Mouse (Mus musculus): ENCODE data around the gene Phf21a. TPM values are rescaled to one million over a fixed set of nuclear protein-coding genes. Genes with fewer than 3 reads are reported as not detected.
"Not testable (repeated sequence)": the region's sequence is repeated elsewhere in the genome, so short reads cannot be mapped to it uniquely, and the experiment has no call there.

Gene Phf21a
- polyA plus RNA-seq, 1 experiment = 10.9 TPM

GRCm38 (mm10) chr2:92388891-92389641 lies 296.1 kb downstream of the Phf21a start:
- no peak for DNase-seq (ENCODE audit: low read depth, low spot score)
- 2% methylated on average over 62 of the region's 62 CpGs for WGBS

GRCm38 (mm10) chr2:92389645-92390044 lies 296.7 kb downstream of the Phf21a start:
- WGBS = 22% methylated on average over 10 of the region's 10 CpGs
- no peak for DNase-seq (ENCODE audit: low read depth, low spot score)

GRCm38 (mm10) chr2:92390206-92390930 lies 297.5 kb downstream of the Phf21a start:
- DNase-seq (ENCODE audit: low read depth, low spot score) = no peak
- WGBS = 68% methylated on average over 6 of the region's 6 CpGs

- 86% methylated on average over 8 of the region's 8 CpGs for WGBS
- no peak for DNase-seq (ENCODE audit: low read depth, low spot score)
These were observed 298.2 kb downstream of the Phf21a start for GRCm38 (mm10) chr2:92391116-92391515.

- no peak for DNase-seq (ENCODE audit: low read depth, low spot score)
- WGBS = 27% methylated on average over 11 of the region's 11 CpGs
These were observed 298.9 kb downstream of the Phf21a start for GRCm38 (mm10) chr2:92391703-92392317.

GRCm38 (mm10) chr2:92392318-92393264 lies 299.7 kb downstream of the Phf21a start:
- no peak for DNase-seq (ENCODE audit: low read depth, low spot score)
- WGBS = 9% methylated on average over 26 of the region's 26 CpGs

GRCm38 (mm10) chr2:92395535-92395934 lies 302.6 kb downstream of the Phf21a start:
- 78% methylated on average over 3 of the region's 3 CpGs for WGBS
- no peak for DNase-seq (ENCODE audit: low read depth, low spot score)

GRCm38 (mm10) chr2:92397436-92397835 lies 304.5 kb downstream of the Phf21a start:
- 50% methylated on average over 1 of the region's 1 CpGs for WGBS
- DNase-seq (ENCODE audit: low read depth, low spot score) = no peak

- WGBS = 81% methylated on average over 4 of the region's 4 CpGs
These were observed 307.0 kb downstream of the Phf21a start for GRCm38 (mm10) chr2:92399877-92400276.

GRCm38 (mm10) chr2:92400682-92401081 lies 307.8 kb downstream of the Phf21a start:
- WGBS = 14% methylated on average over 22 of the region's 22 CpGs

More at GRCm38 (mm10) chr2:92399877-92400276, 307.0 kb downstream of the Phf21a start:
- DNase-seq (ENCODE audit: low read depth, low spot score) = not testable (repeated sequence)

GRCm38 (mm10) chr2:92401091-92401561 lies 308.2 kb downstream of the Phf21a start, which contains the start of gene Mapk8ip1:
TSS of gene Mapk8ip1 (minus strand) at chr2:92401263.
- no peak for DNase-seq (ENCODE audit: low read depth, low spot score)
- WGBS = 2% methylated on average over 58 of the region's 59 CpGs

More at GRCm38 (mm10) chr2:92400682-92401081, 307.8 kb downstream of the Phf21a start:
- DNase-seq (ENCODE audit: low read depth, low spot score) = no peak

GRCm38 (mm10) chr2:92402591-92403326 lies 309.8 kb downstream of the Phf21a start:
- WGBS = 80% methylated on average over 4 of the region's 4 CpGs
- DNase-seq (ENCODE audit: low read depth, low spot score) = no peak

GRCm38 (mm10) chr2:92403776-92404319 lies 310.9 kb downstream of the Phf21a start:
- 88% methylated on average over 5 of the region's 5 CpGs for WGBS
- no peak for DNase-seq (ENCODE audit: low read depth, low spot score)

- 92% methylated on average over 6 of the region's 6 CpGs for WGBS
- DNase-seq (ENCODE audit: low read depth, low spot score) = no peak
These were observed 311.8 kb downstream of the Phf21a start for GRCm38 (mm10) chr2:92404737-92405136.

- WGBS = 81% methylated on average over 7 of the region's 7 CpGs
- no peak for DNase-seq (ENCODE audit: low read depth, low spot score)
These were observed 312.8 kb downstream of the Phf21a start for GRCm38 (mm10) chr2:92405687-92406086.

- 88% methylated on average over 18 of the region's 18 CpGs for WGBS
- DNase-seq (ENCODE audit: low read depth, low spot score) = no peak
These were observed 315.6 kb downstream of the Phf21a start for GRCm38 (mm10) chr2:92408309-92409045.

GRCm38 (mm10) chr2:92411705-92412104 lies 318.8 kb downstream of the Phf21a start:
- WGBS = 89% methylated on average over 10 of the region's 10 CpGs
- DNase-seq (ENCODE audit: low read depth, low spot score) = no peak

Data from large intestine, adult 2 months (tissue).